Mouse (Mus musculus) lung, postnatal 0 days (tissue): ENCODE measurements around the gene March2.

Experiments used
- CTCF ChIP-seq: IDR thresholded peaks from 2 replicates; pipeline ENCODE4 v1.5.1; 2016; ENCODE audit warnings: antibody characterized with exemption, mild to moderate bottlenecking
- EP300 ChIP-seq: IDR thresholded peaks from 2 replicates; pipeline ENCODE4 v1.6.1; 2016; ENCODE audit warnings: antibody characterized with exemption, mild to moderate bottlenecking, control low read depth

GRCm38 (mm10) chr17:33754656-33755055, 36.2 kb upstream of the March2 start:
- TF ChIP-seq CTCF (peak; percentile 28; the same call in 1 of the 2 replicates), EP300 (no peak)
